Comparison of ENCODE assay signal across 8 mouse cellular contexts in genomic region chr19:6951381-6951968, GRCm38 (mm10). TPM values are rescaled to one million over a fixed set of nuclear protein-coding genes. Genes with fewer than 3 reads are reported as not detected.
DNase-seq lines count a peak whose midpoint lies in the region; ATAC-seq and TF ChIP-seq lines count a peak whose summit lies in the region.

No protein-coding gene starts in this region.

- H3K9me3 ChIP-seq in ES-E14 (ENCODE audit: control insufficient read depth, insufficient read depth, low read depth, low read length), result no peaks in the 10 kb centered on the region
- H3K9me3 ChIP-seq in forebrain, embryonic 15.5 days, result no peaks in the 10 kb centered on the region
- no peaks in the 10 kb centered on the region for H3K9me3 ChIP-seq in lung, embryonic 15.5 days

- intact Hi-C loops in heart, postnatal 36 days (cut with DNase I), result no loop called here

- in situ Hi-C loops in ES-E14 (cut with MboI; ENCODE audit: low sequenced_read_pairs in 2 of 2, unreplicated experiment in 2 of 2), result no loop called here

- H3K4me1 ChIP-seq in ES-E14 (ENCODE audit: control insufficient read depth in 2 of 2, insufficient read depth in 2 of 2, low read length in 2 of 2, poor library complexity in 1 of 2), result peaks cover 0 to 25% of the 10 kb centered on the region in 2 experiments; a peak in 3 of 4 replicates
- peaks cover 21% of the 10 kb centered on the region for H3K4me1 ChIP-seq in forebrain, embryonic 15.5 days
- H3K4me1 ChIP-seq in lung, embryonic 15.5 days, result peaks cover 30% of the 10 kb centered on the region

- ATAC-seq in forebrain, embryonic 15.5 days (replicated peaks), result peak; percentile 85
- peak; percentile 76 for ATAC-seq in lung, embryonic 15.5 days (ENCODE audit: borderline replicate concordance, extremely low read depth, low FRiP score, low TSS enrichment)

- H3K9ac ChIP-seq in ES-E14 (ENCODE audit: insufficient read depth, low read depth, low read length, poor library complexity, severe bottlenecking), result peak overlapping the region; percentile 82
- peak overlapping the region; percentile 74 for H3K9ac ChIP-seq in forebrain, embryonic 15.5 days (replicated peaks)
- peak overlapping the region; percentile 68 for H3K9ac ChIP-seq in lung, embryonic 15.5 days

- peak; percentile 80 for DNase-seq in ES-E14 (ENCODE audit: low read depth, low spot score)
- peak; percentile 94 for DNase-seq in cerebellum, adult 11-12 months
- DNase-seq in heart, postnatal 36 days, result peak; percentile 94
- DNase-seq in layer of hippocampus, adult 8-10 months (ENCODE audit: low spot score in 2 of 2), result peak; percentile 94 to 96
- DNase-seq in ovary, adult 18-20 months (ENCODE audit: low spot score), result peak; percentile 95
- peak; percentile 80 for DNase-seq in thymus, postnatal 0 days (ENCODE audit: low spot score)

- peak overlapping the region; percentile 80 for H3K4me3 ChIP-seq in ES-E14 (ENCODE audit: insufficient read depth in 1 of 2, low read depth in 1 of 2, low read length in 2 of 2, poor library complexity in 1 of 2, severe bottlenecking in 1 of 2)
- H3K4me3 ChIP-seq in forebrain, embryonic 15.5 days, result peak overlapping the region; percentile 63
- H3K4me3 ChIP-seq in lung, embryonic 15.5 days, result peak overlapping the region; percentile 65

- H3K4me2 ChIP-seq in forebrain, embryonic 15.5 days (replicated peaks), result peak overlapping the region; percentile 94
- peak overlapping the region; percentile 79 for H3K4me2 ChIP-seq in lung, embryonic 15.5 days

- H3K36me3 ChIP-seq in ES-E14 (ENCODE audit: control insufficient read depth, insufficient read depth, low read length, poor library complexity, severe bottlenecking), result peaks cover 22% of the 10 kb centered on the region
- peaks cover 2% of the 10 kb centered on the region; the same call in 1 of the 2 replicates for H3K36me3 ChIP-seq in forebrain, embryonic 15.5 days
- peaks cover 26% of the 10 kb centered on the region for H3K36me3 ChIP-seq in lung, embryonic 15.5 days

- peak overlapping the region; percentile 91 for H3K27ac ChIP-seq in ES-E14 (ENCODE audit: insufficient read depth, low read depth, low read length, poor library complexity, severe bottlenecking)
- peak overlapping the region; percentile 95 for H3K27ac ChIP-seq in forebrain, embryonic 15.5 days (replicated peaks)
- peak overlapping the region; percentile 98 for H3K27ac ChIP-seq in lung, embryonic 15.5 days

- no peaks in the 10 kb centered on the region for H3K27me3 ChIP-seq in forebrain, embryonic 15.5 days
- no peaks in the 10 kb centered on the region for H3K27me3 ChIP-seq in lung, embryonic 15.5 days

- WGBS in forebrain, embryonic 15.5 days, result under 1% methylated on average over 35 of the region's 35 CpGs
- 0% methylated on average over 35 of the region's 35 CpGs for WGBS in lung, embryonic 15.5 days

TF ChIP-seq in ES-E14, 5 proteins besides CTCF, POLR2A, EP300 and RAD21:
- TF ChIP-seq MAFK (IDR thresholded peaks at IDR 0.05; ENCODE audit: insufficient read depth, low read depth, low read length) (no peak), ZNF384 (IDR thresholded peaks at IDR 0.05; ENCODE audit: low read depth, low read length) (peak; percentile 96), ZC3H11A (IDR thresholded peaks at IDR 0.05; ENCODE audit: borderline replicate concordance, low read depth, low read length) (no peak), HCFC1 (IDR thresholded peaks at IDR 0.05; ENCODE audit: borderline replicate concordance, insufficient read depth, low read length) (peak; percentile 87)

RNA-seq across cellular contexts. Expression of gene Gpr137, which starts 9.2 kb away (rescaled TPM):
- 23.2 and 23.7 TPM in 2 replicates for total RNA-seq in ES-E14 (2012; rRNA removed)
- polyA plus RNA-seq in forebrain, embryonic 15.5 days (2015; fragmentation: Nextera tagmentation; extraction: Ambion mirVana), result 48.0 and 48.2 TPM in 2 replicates
- 10 to 100 TPM; 37.3 to 39.1 TPM for total RNA-seq in heart, postnatal 36 days (2021)
- total RNA-seq in layer of hippocampus, adult 8-10 months (2022), result 100 to 1,000 TPM in 3 of 4 experiments, 10 to 100 TPM in 1; 92.5 to 107 (median 104) TPM
- 28.1 and 31.0 TPM in 2 replicates for polyA plus RNA-seq in lung, embryonic 15.5 days (2015; fragmentation: Nextera tagmentation; extraction: Ambion mirVana)
- 12.3 and 19.5 TPM in 2 replicates for polyA plus RNA-seq in thymus, postnatal 0 days (2015; fragmentation: Nextera tagmentation; extraction: Ambion mirVana)

RNA-seq across cellular contexts. Expression of gene Bad, which starts 9.8 kb away (rescaled TPM):
- 16.3 and 22.9 TPM in 2 replicates for total RNA-seq in ES-E14 (2012; rRNA removed)
- 83.7 and 83.8 TPM in 2 replicates for polyA plus RNA-seq in forebrain, embryonic 15.5 days (2015; fragmentation: Nextera tagmentation; extraction: Ambion mirVana)
- total RNA-seq in heart, postnatal 36 days (2021), result 10 to 100 TPM; 22.0 to 24.7 TPM
- 10 to 100 TPM; 32.5 to 39.8 (median 37.3) TPM for total RNA-seq in layer of hippocampus, adult 8-10 months (2022)
- polyA plus RNA-seq in lung, embryonic 15.5 days (2015; fragmentation: Nextera tagmentation; extraction: Ambion mirVana), result 74.4 and 80.0 TPM in 2 replicates
- 66.7 and 69.9 TPM in 2 replicates for polyA plus RNA-seq in thymus, postnatal 0 days (2015; fragmentation: Nextera tagmentation; extraction: Ambion mirVana)

RNA-seq across cellular contexts. Expression of gene Kcnk4, which starts 17.2 kb away (rescaled TPM):
- total RNA-seq in ES-E14 (2012; rRNA removed), result 2.3 and 4.4 TPM in 2 replicates
- polyA plus RNA-seq in forebrain, embryonic 15.5 days (2015; fragmentation: Nextera tagmentation; extraction: Ambion mirVana), result 1.4 and 1.8 TPM in 2 replicates
- total RNA-seq in heart, postnatal 36 days (2021), result not detected
- total RNA-seq in layer of hippocampus, adult 8-10 months (2022), result 10 to 100 TPM; 13.4 to 23.1 (median 15.8) TPM
- polyA plus RNA-seq in lung, embryonic 15.5 days (2015; fragmentation: Nextera tagmentation; extraction: Ambion mirVana), result 0.13 and 0.22 TPM in 2 replicates
- polyA plus RNA-seq in thymus, postnatal 0 days (2015; fragmentation: Nextera tagmentation; extraction: Ambion mirVana), result 3.6 and 5.0 TPM in 2 replicates

RNA-seq across cellular contexts. Expression of gene Ppp1r14b, which starts 23.3 kb away (rescaled TPM):
- total RNA-seq in ES-E14 (2012; rRNA removed), result 365 and 385 TPM in 2 replicates
- 263 and 289 TPM in 2 replicates for polyA plus RNA-seq in forebrain, embryonic 15.5 days (2015; fragmentation: Nextera tagmentation; extraction: Ambion mirVana)
- 10 to 100 TPM; 77.3 to 95.8 TPM for total RNA-seq in heart, postnatal 36 days (2021)
- 10 to 100 TPM; 55.4 to 81.1 (median 63.5) TPM for total RNA-seq in layer of hippocampus, adult 8-10 months (2022)
- 141 and 160 TPM in 2 replicates for polyA plus RNA-seq in lung, embryonic 15.5 days (2015; fragmentation: Nextera tagmentation; extraction: Ambion mirVana)
- 421 and 425 TPM in 2 replicates for polyA plus RNA-seq in thymus, postnatal 0 days (2015; fragmentation: Nextera tagmentation; extraction: Ambion mirVana)

RNA-seq across cellular contexts. Expression of gene Plcb3, which starts 24.8 kb away (rescaled TPM):
- 42.3 and 55.1 TPM in 2 replicates for total RNA-seq in ES-E14 (2012; rRNA removed)
- polyA plus RNA-seq in forebrain, embryonic 15.5 days (2015; fragmentation: Nextera tagmentation; extraction: Ambion mirVana), result 11.2 and 11.5 TPM in 2 replicates
- 10 to 100 TPM; 17.0 to 18.5 TPM for total RNA-seq in heart, postnatal 36 days (2021)
- 10 to 100 TPM; 13.4 to 19.9 (median 18.0) TPM for total RNA-seq in layer of hippocampus, adult 8-10 months (2022)
- polyA plus RNA-seq in lung, embryonic 15.5 days (2015; fragmentation: Nextera tagmentation; extraction: Ambion mirVana), result 53.5 and 53.9 TPM in 2 replicates
- 6.2 and 7.3 TPM in 2 replicates for polyA plus RNA-seq in thymus, postnatal 0 days (2015; fragmentation: Nextera tagmentation; extraction: Ambion mirVana)

Comparison
In these comparisons a context has a peak if more than half of its experiments do, and no peak if none do; other contexts are left out.
1. Peak in every context shown above with its lines: DNase-seq, ATAC-seq, H3K4me3 ChIP-seq and H3K27ac ChIP-seq.